Mouse (Mus musculus) mesoderm, embryonic 11.5 days (tissue): ENCODE data around the gene Slc1a1.
A peak's percentile ranks its signal among the peaks of the same experiment; 100 is the strongest.

ENCODE experiments used
- DNase-seq: peaks from one replicate; pipeline ENCODE4 v3.0.0-alpha.2; 2012; ENCODE audit warnings: low read depth, low spot score

Slc1a1 gene

GRCm38 (mm10) chr19:28834798-28835499 is at the start of gene Slc1a1:
Gene Slc1a1, plus strand, starts transcription at chr19:28835049.
- DNase-seq: peak; percentile 53

GRCm38 (mm10) chr19:28790196-28790595 is 44.7 kb upstream of the Slc1a1 start:
- no peak for DNase-seq

- DNase-seq: no peak
Observed at GRCm38 (mm10) chr19:28793307-28793706, 41.5 kb upstream of the Slc1a1 start.

- DNase-seq: no peak
Observed at GRCm38 (mm10) chr19:28796146-28796848, 38.6 kb upstream of the Slc1a1 start.

GRCm38 (mm10) chr19:28796966-28797365 is 37.9 kb upstream of the Slc1a1 start:
- DNase-seq: no peak

GRCm38 (mm10) chr19:28797611-28798010 is 37.2 kb upstream of the Slc1a1 start:
- DNase-seq: no peak

GRCm38 (mm10) chr19:28800448-28800847 is 34.4 kb upstream of the Slc1a1 start:
- no peak for DNase-seq

- DNase-seq: no peak
Observed at GRCm38 (mm10) chr19:28806276-28806675, 28.6 kb upstream of the Slc1a1 start.

GRCm38 (mm10) chr19:28806821-28807496 is 27.9 kb upstream of the Slc1a1 start:
- no peak for DNase-seq

GRCm38 (mm10) chr19:28807497-28807871 is 27.4 kb upstream of the Slc1a1 start:
- DNase-seq: no peak

GRCm38 (mm10) chr19:28818286-28818685 is 16.6 kb upstream of the Slc1a1 start:
- DNase-seq: peak; percentile 9

- DNase-seq: peak; percentile 18
Observed at GRCm38 (mm10) chr19:28827697-28828328, 7.0 kb upstream of the Slc1a1 start.

GRCm38 (mm10) chr19:28831324-28831723 is 3.5 kb upstream of the Slc1a1 start:
- no peak for DNase-seq

- DNase-seq: no peak
Observed at GRCm38 (mm10) chr19:28832605-28833004, 2.2 kb upstream of the Slc1a1 start.

- DNase-seq: peak; percentile 33
Observed at GRCm38 (mm10) chr19:28834388-28834787, 461 bp upstream of the Slc1a1 start.

- DNase-seq: no peak
Observed at GRCm38 (mm10) chr19:28835500-28835864, 633 bp downstream of the Slc1a1 start.

GRCm38 (mm10) chr19:28836116-28836515 is 1.3 kb downstream of the Slc1a1 start:
- DNase-seq: no peak

- DNase-seq: no peak
Observed at GRCm38 (mm10) chr19:28836651-28837410, 2.0 kb downstream of the Slc1a1 start.

GRCm38 (mm10) chr19:28838796-28839195 is 3.9 kb downstream of the Slc1a1 start:
- no peak for DNase-seq

- peak; percentile 29 for DNase-seq
Observed at GRCm38 (mm10) chr19:28844946-28845710, 10.3 kb downstream of the Slc1a1 start.

GRCm38 (mm10) chr19:28850510-28850909 is 15.7 kb downstream of the Slc1a1 start:
- DNase-seq: no peak
